Mouse (Mus musculus): ENCODE measurements around the gene Rexo2. TPM values are rescaled to one million over a fixed set of nuclear protein-coding genes. Genes with fewer than 3 reads are reported as not detected.

The Rexo2 gene
- 84.9 TPM for total RNA-seq (2023)

GRCm38 (mm10) chr9:48480411-48481213 is at the start of gene Rexo2:
Gene Rexo2 (minus strand): TSS chr9:48480623.

GRCm38 (mm10) chr9:48494817-48495547 is 14.6 kb upstream of the Rexo2 start, which contains the start of the genes Rbm7 and Gm5617:
Gene Rbm7 (minus strand): TSS chr9:48495299.
Gene Gm5617 (plus strand): TSS chr9:48495442.

Other genes with a start within 250 kb of the Rexo2 start
- 4.3 TPM for gene Nxpe2, start 127.2 kb downstream of the Rexo2 start, total RNA-seq (2023)
- 108 TPM for gene Rbm7, start 14.7 kb upstream of the Rexo2 start, total RNA-seq (2023)
- gene Gm5617, start 14.8 kb upstream of the Rexo2 start, total RNA-seq (2023), result 20.5 TPM
- gene Nnmt, start 124.5 kb upstream of the Rexo2 start, total RNA-seq (2023), result not detected

All from CD4-positive naive resting alpha-beta T cell, adult 76 days (primary cell).